Mouse (Mus musculus): ENCODE results near the gene Olfr146. TPM values are rescaled to one million over a fixed set of nuclear protein-coding genes. Genes with fewer than 3 reads are reported as not detected.

Olfr146 gene
- not detected for total RNA-seq (2021)
- long read RNA-seq, experiment 1: 0 reads
- long read RNA-seq, experiment 2: 0 reads

DNA sequence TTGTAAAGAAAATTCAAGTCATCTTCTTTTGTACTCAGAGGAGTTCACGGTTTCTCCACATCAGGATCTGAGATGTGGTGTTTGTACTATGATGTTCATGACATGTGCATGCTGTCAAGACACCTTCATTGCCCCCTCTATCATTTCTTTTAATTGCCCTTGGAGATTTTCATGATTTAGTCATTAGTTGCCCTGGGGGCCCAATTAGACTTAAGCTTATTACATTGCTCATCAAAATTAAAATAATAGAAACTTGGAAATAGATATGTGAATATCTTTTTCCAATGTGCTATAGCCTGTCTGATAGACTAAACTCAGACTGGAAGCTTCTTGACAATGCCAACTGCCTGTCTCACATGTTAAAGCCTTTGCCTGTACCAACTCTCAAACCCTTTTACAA is at the start of gene Olfr146:
Gene Olfr146, minus strand, starts transcription at position 101 of the 400 bp plus-strand sequence.
- DNase-seq (ENCODE audit: low spot score in 2 of 2): no peak
- Histone ChIP-seq H3K27ac (no peak within 1 kb of the TSS), H3K4me3 (no peak within 1 kb of the TSS)
- TF ChIP-seq CTCF (conservative IDR thresholded peaks at IDR 0.05): no peak

DNA sequence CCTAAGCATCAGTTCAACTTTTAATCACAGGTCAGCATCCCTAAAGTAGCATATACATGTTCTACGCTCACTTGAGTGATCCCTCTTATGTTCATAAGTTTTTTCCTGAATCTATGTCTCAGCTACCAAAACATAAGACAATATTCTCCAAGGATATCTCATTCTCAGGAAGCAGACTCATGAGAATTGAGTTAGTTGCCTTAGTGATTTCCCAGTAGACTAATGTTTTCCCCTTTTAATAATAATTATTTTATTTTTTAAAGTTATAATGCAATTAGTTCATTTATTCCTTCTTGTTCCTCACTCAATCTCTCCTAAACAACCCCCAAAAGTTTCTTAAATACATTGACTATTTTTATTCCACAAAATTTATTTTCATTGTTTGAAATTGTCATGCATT is 41.7 kb upstream of the Olfr146 start, which contains the start of gene Olfr937:
Gene Olfr937, minus strand, starts transcription at position 101 of the 400 bp plus-strand sequence.
- no peak for DNase-seq (ENCODE audit: low spot score in 2 of 2)
- no peak within 1 kb of the TSS for H3K27ac ChIP-seq
- no peak within 1 kb of the TSS for H3K4me3 ChIP-seq
- TF ChIP-seq CTCF (conservative IDR thresholded peaks at IDR 0.05): no peak

DNA sequence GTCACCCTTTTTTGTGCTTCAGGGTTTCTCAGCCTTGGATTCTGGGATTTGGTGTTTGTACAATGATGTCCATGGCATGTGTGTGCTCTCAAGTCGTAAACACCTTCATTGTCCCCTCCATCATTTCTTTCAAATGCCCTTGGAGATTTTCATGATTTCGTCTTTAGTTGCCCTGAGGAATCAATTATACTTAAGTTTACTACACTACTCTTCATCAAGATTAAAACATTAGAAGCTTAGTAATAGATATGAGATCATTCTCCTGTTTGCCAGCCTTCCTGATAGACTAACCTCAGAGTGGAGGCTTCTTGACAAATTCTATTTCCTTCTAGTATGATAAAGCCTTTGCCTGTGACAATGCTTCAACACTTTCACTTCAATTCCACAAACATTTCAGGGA is 23.6 kb downstream of the Olfr146 start, which contains the start of gene Olfr935:
Gene Olfr935, minus strand, starts transcription at position 101 of the 400 bp plus-strand sequence.
- DNase-seq (ENCODE audit: low spot score in 2 of 2): no peak
- no peak for TF ChIP-seq CTCF (conservative IDR thresholded peaks at IDR 0.05)
- H3K4me3 ChIP-seq: no peak within 1 kb of the TSS
- no peak within 1 kb of the TSS for H3K27ac ChIP-seq

DNA sequence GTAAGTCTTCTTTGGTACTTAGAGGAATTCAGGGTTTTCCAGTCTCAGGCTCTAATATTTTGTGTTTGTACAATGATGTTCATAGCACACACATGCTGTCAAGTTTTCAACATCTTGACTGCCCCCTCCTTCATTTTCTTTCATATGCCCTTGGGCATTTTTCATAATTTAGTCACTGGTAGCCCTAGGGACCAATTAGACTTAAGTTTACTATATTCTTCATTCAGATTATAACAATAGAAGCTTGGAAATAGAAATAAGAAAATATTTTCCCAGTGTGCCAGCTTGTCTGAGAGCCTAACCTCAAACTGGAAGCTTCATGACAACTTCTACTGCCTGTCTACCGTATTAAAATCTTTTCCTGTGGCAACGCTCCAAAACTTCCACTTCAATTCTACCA is 35.0 kb downstream of the Olfr146 start, which contains the start of gene Olfr934:
Gene Olfr934, minus strand, starts transcription at position 101 of the 400 bp plus-strand sequence.
- H3K27ac ChIP-seq: no peak within 1 kb of the TSS
- no peak for DNase-seq (ENCODE audit: low spot score in 2 of 2)
- H3K4me3 ChIP-seq: no peak within 1 kb of the TSS
- TF ChIP-seq CTCF (conservative IDR thresholded peaks at IDR 0.05): no peak

DNA sequence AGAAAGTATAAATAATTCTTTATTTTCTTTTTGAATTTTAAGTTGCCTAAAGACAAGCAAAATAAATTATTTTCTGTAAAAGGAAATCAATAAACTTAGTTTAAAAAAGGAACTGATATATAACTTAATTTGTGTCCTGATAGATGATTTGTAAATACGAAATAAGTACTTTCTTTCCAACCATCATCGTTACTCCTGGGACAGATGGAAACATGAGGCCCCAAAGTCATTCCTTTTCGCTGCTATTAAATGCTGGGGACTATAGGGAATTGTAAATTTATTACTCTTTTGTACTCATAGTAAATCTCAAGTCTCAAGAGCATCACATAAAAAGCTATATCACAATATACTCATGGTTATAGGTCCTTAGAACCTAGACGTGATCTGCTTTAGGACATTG is 51.2 kb downstream of the Olfr146 start, which contains the start of gene Olfr933:
Gene Olfr933, plus strand, starts transcription at position 301 of the 400 bp plus-strand sequence.
- no peak for TF ChIP-seq CTCF (conservative IDR thresholded peaks at IDR 0.05)
- Histone ChIP-seq H3K4me3 (no peak within 1 kb of the TSS), H3K27ac (no peak within 1 kb of the TSS)
- no peak for DNase-seq (ENCODE audit: low spot score in 2 of 2)

Small RNA genes lying within 50 kb of the gene (microRNA-seq; reads per million reads assigned to microRNA genes)
- gene Gm25529: 0 reads per million in 2 experiments

Other genes starting within 250 kb of the Olfr146 start
- not detected for gene Olfr922, start 208.8 kb downstream of the Olfr146 start, total RNA-seq (2021)
- not detected for gene Olfr923, start 196.8 kb downstream of the Olfr146 start, total RNA-seq (2021)
- not detected for gene Olfr924, start 178.9 kb downstream of the Olfr146 start, total RNA-seq (2021)
- gene Olfr26, start 168.3 kb downstream of the Olfr146 start, total RNA-seq (2021): not detected
- not detected for gene Olfr926, start 146.3 kb downstream of the Olfr146 start, total RNA-seq (2021)
- not detected for gene Olfr930, start 93.6 kb downstream of the Olfr146 start, total RNA-seq (2021)
- not detected for gene Olfr933, start 51.1 kb downstream of the Olfr146 start, total RNA-seq (2021)
- gene Olfr934, start 35.1 kb downstream of the Olfr146 start, total RNA-seq (2021): not detected
- not detected for gene Olfr935, start 23.7 kb downstream of the Olfr146 start, total RNA-seq (2021)
- not detected for gene Olfr937, start 41.6 kb upstream of the Olfr146 start, total RNA-seq (2021)
- not detected for gene Olfr938, start 55.5 kb upstream of the Olfr146 start, total RNA-seq (2021)
- gene Olfr27, start 104.8 kb upstream of the Olfr146 start, total RNA-seq (2021): not detected
- not detected for gene Olfr943, start 142.9 kb upstream of the Olfr146 start, total RNA-seq (2021)
- not detected for gene Olfr944, start 178.5 kb upstream of the Olfr146 start, total RNA-seq (2021)
- gene Olfr1537, start 226.6 kb upstream of the Olfr146 start, total RNA-seq (2021): not detected